Mouse (Mus musculus) granulocyte monocyte progenitor cell, adult 5-6 weeks (primary cell): Measurements from ENCODE around the gene C130026I21Rik. TPM values are rescaled to one million over a fixed set of nuclear protein-coding genes. Genes with fewer than 3 reads are reported as not detected.
"Not testable (repeated sequence)": the region's sequence is repeated elsewhere in the genome, so short reads cannot be mapped to it uniquely, and the experiment has no call there.

Source experiments
- ATAC-seq: replicated peaks from 2 replicates; pipeline ENCODE4 v1.8.0; 2016; ENCODE audit warnings: mild to moderate bottlenecking, moderate TSS enrichment, inconsistent platforms; ENCODE audit not compliant: poor library complexity, severe bottlenecking
- total RNA-seq, 2 experiments: library from RNA; stranded (forward) in 1 of 2; stranded (reverse) in 1 of 2; fragments of 200-712, 200-1000 nt in 1 of 2; fragments of >200 nt in 1 of 2; fragmentation: Nextera tagmentation in 1 of 2; gene quantifications; 2 replicates each; pipeline ENCODE4 v1.2.3; 2014 to 2017

Gene C130026I21Rik
- total RNA-seq (2014; fragmentation: Nextera tagmentation) (9.5 and 17.9 TPM in 2 replicates), total RNA-seq (2017) (12.4 and 13.8 TPM in 2 replicates)

GRCm38 (mm10) chr1:85270466-85270865 lies at the start of gene C130026I21Rik:
TSS of gene C130026I21Rik (minus strand) at chr1:85270566.
- ATAC-seq, result not testable (repeated sequence)

GRCm38 (mm10) chr1:85287063-85287462 lies 16.7 kb upstream of the C130026I21Rik start:
- not testable (repeated sequence) for ATAC-seq

- ATAC-seq, result not testable (repeated sequence)
Observed at GRCm38 (mm10) chr1:85276421-85276820, 6.1 kb upstream of the C130026I21Rik start.

DNA sequence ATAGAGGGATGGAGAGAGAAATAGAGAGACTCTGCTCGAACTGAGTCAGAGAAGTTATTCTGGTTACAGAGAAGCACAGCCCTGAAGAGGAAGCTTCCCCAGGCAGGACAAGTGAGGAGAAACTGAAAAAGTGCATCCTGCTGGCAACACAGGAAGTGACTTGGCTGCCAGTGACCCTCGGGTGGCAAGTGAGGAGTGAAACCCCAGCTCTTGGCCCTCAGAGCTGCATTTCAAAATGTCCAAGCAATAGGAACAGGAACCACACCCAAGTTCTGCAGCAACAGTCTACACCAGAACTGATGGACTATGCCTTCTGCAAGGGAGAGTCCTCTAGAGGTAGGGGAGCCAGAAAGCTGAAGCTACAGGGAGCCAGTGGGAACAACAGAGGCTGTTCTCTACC lies 11.7 kb downstream of the C130026I21Rik start:
- ATAC-seq, result not testable (repeated sequence)

- not testable (repeated sequence) for ATAC-seq
Observed at GRCm38 (mm10) chr1:85255217-85255616, 15.1 kb downstream of the C130026I21Rik start.

DNA sequence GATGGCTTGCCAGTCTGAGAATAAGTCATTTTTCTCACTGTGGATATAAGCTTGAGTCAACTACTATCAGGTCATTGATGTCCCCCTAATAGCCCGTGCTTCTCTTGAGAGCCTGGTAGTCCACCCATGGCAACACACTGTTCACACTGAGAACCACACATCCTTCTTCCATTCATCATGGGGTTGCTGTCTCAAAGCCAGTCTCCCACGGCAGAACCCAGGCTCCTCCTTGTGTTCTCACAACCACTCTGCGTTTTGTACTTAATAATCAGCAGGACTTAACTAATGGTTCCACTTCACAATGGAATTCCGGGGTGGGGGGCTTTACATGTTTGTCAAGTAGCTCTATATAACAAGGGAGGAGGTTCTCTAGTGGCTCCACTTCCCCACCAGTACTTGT lies 19.2 kb downstream of the C130026I21Rik start:
- not testable (repeated sequence) for ATAC-seq

DNA sequence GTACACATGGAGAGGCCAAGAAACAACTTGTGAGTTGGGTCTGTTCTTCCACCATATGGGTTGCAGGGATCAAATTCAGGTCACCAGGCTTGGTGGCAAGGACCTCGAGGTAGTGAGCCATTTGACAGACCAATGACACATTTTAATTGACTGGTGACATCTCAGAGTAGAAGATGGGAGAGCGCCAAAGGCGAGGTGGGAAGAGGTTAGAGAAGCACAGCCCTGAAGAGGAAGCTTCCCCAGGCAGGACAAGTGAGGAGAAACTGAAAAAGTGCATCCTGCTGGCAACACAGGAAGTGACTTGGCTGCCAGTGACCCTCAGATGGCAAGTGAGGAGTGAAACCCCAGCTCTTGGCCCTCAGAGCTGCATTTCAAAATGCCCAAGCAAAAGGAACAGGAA lies 21.4 kb downstream of the C130026I21Rik start:
- not testable (repeated sequence) for ATAC-seq

GRCm38 (mm10) chr1:85246776-85247460 lies 23.4 kb downstream of the C130026I21Rik start:
- not testable (repeated sequence) for ATAC-seq

DNA sequence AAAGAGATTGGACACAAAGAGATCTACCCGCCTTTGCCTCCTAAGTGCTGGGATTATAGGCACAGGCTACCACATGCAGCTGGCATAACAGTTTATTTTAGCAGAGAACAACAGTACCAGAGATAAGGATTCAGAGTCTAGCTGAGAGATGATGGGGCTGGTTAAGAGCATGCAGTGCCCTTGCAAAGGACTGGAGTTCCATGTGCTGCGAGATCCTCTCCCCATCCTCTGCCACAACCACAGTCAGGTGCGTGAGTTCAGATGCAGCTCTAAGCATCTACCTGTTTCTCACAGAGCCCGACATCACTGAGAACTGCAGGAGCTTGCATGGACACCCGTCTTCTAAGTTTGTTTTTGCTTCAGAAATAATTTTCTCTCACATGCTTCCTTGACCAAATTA lies 24.1 kb downstream of the C130026I21Rik start:
- ATAC-seq, result not testable (repeated sequence)

DNA sequence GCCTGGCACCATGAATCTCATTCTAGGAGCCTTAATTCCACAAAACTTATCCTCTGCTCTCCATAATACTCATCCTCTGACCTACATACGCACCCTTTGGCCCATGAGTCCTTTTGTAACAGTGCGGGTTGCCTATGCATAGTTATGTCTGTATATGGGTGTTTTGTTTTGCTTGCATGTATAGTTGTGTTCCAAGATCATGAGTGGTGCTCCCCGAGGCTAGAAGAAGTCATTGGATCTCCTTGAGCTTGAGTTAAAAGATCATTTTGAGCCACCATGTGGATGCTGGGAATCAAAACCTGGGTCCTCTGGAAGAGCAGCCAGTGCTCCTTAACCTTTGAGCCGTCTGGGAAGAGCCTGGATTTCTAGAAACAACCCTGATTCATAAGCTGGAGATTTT lies 25.4 kb downstream of the C130026I21Rik start:
- ATAC-seq, result not testable (repeated sequence)

GRCm38 (mm10) chr1:85243023-85243422 lies 27.3 kb downstream of the C130026I21Rik start:
- not testable (repeated sequence) for ATAC-seq

DNA sequence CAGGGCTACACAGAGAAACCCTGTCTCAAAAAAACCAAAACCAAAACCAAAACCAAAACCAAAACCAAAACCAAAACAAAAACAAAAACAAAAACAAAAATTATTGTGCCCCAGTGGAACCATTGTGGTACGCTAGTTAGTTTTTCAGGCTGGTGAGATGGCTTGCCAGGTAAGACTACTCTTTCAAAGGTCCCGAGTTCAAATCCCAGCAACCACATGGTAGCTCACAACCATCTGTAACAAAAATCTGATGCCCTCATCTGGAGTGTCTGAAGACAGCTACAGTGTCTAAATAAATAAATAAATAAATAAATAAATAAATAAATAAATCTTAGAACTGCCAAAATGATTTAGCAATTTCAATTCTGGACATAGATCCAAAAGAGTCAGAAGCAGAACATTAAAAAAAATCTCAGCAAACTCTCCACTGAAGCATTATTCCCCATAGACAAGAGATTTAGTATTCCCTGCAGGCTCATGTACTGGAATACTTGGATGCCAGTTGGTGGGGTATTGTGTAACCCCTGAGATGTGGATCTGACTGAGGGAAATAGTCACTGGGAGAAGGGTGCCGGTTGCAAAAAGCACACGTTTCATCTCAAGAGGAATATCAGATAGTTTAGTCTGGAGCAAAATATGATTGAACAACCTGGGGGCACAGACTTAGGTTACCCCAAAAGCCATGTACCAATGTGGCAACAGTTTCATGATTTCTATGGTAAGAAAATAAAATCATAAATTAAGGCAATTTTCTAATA lies 31.2 kb downstream of the C130026I21Rik start:
- not testable (repeated sequence) for ATAC-seq

DNA sequence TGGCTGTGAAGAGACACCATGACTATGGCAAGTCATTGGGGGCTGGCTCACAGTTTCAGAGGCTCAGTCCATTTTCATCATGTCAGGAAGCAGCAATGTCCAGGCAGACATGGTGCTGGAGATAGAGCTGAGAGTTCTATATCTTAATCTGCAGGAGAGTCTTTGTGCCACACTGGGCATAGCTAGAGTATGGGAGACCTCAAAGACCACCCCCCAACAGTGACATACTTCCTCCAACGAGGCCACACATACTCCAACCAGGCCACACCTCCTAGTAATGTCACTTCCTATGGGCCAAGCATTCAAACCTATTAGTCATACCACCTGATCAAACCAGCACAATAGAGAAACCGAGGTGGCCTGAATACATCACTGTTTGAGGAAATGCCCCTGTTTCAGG lies 63.8 kb downstream of the C130026I21Rik start:
- not testable (repeated sequence) for ATAC-seq

DNA sequence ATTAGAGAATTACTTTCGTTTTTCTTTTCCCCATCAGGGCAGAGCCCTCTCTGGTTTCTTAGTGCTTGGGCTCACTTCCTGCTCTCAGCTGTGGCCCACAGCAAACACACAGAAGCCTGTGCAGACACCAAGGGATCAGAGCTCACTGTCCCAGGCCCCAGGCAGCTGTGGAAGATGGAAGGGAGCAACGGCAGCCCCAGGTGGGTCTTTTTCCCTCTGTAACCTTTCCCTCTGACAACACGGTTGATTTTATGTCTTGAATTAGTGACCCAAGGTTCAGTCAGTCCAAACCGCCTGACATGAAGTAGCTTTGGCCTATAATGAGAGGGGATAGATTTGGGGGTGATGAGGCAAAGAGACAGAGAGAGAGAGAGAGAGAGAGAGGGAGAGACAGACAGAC lies 70.8 kb downstream of the C130026I21Rik start:
- ATAC-seq, result not testable (repeated sequence)

DNA sequence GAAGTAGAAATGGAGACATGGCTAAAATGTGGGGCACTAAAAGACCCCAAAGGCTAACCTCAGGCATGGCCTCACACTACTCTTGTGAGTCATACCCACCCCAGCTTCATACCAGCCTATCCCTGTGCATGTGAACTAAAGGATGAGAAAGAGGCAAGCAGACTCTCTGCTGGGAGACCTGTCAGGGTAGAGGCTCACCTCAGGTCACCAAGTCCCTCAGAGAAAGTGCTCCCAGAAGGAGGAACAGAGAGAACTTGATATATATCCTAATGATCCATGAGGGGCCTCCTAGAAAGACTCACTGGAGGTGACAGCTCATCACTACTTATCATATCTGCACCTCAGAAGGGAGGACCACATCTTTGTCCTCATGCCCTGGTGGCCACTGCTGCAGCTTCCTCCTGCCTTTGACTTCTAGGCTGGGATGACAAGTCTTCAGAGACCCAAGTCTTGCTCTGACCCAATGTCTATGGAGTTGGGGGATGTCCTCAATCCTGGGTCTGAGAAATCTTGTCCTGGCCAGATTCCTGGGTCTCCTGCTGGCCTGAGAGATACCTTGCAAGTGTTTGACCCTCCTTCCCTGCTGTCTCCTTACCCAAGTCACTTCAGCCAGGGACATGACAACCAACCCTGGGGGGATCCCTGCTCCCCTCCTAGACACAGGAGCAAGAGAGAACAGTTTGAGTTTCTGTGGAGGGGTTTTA lies 71.6 kb downstream of the C130026I21Rik start:
- ATAC-seq, result not testable (repeated sequence)

DNA sequence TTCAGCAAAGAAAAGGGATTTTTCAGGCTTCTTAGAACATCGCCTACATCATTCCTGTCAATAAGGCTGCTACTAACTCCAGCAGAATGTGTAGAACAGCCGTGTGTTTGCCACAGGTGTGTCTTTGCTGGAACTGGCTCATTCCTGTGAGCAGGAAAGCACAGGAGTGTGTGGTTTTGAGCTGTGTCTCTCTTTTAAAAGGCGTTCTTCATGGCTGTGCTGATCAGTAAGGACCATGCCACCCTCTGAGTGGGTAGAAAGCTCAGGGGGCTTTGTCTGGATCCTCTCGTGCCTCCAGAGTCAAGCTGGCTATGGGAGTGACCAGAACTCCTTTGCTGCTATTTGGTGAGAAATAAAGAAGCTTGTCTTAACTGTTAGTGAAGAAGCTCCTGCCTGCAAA lies 73.6 kb downstream of the C130026I21Rik start:
- ATAC-seq, result not testable (repeated sequence)

- ATAC-seq, result not testable (repeated sequence)
Observed at GRCm38 (mm10) chr1:85193761-85194160, 76.6 kb downstream of the C130026I21Rik start.

DNA sequence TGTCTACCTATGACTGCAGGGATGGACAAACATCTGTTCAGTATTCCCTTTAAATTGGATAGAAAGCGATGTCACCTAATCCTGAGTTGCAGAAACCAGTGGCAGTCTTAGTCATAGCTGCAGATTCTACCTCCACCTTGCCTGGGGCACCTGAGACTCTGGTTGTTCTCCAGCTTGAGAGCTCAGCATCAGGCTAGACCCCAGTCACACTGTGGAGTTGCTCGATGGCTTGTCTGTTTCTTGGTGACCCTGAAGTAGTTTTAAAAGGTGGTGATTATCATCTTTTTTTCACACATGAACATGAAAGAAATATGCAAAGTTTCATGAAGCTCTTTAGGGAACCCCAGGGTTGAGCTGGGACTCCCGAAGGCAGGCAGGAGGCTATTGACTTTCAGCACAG lies 88.4 kb downstream of the C130026I21Rik start:
- not testable (repeated sequence) for ATAC-seq

DNA sequence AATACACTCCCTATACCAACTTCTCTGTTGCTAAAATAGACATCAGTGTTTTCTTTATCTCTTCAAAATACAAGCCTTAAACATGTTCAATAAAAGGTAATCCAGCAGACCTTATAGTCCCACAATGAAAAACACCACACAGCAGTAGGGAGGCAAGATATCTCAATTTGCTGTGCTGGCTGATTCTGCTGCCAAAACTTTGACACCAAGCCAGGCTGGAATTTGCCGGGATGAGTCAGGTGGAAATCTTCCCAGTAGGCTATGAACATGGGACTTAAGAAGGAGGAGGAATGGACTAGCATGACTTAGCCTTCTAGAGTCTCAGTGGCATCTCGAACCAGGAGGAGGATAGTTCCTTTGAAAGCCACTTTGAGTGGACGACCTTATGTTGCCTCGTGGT lies 91.4 kb downstream of the C130026I21Rik start:
- ATAC-seq, result not testable (repeated sequence)

DNA sequence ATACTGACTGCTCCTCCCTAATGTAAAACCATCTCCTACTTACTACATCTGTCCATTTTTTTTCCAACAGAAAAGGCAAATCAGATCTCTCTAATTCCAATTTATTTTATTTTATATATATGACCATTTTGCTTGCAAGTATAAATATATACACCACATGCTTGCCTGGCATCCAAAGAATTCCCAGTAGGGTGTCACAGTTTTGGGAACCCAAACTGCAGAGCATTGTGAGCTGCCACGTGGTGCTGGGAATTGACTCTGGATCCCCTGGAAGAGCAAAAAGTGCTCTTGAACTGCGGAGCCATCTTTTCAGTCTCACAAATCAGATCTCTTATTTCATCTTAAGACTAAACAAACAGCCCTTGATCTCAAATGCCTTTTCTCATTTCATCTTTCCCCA lies 107.5 kb downstream of the C130026I21Rik start:
- ATAC-seq, result not testable (repeated sequence)

GRCm38 (mm10) chr1:85155151-85155550 lies 115.2 kb downstream of the C130026I21Rik start:
- not testable (repeated sequence) for ATAC-seq
